8 mouse cellular contexts compared by ENCODE assay signal in the genomic region with DNA sequence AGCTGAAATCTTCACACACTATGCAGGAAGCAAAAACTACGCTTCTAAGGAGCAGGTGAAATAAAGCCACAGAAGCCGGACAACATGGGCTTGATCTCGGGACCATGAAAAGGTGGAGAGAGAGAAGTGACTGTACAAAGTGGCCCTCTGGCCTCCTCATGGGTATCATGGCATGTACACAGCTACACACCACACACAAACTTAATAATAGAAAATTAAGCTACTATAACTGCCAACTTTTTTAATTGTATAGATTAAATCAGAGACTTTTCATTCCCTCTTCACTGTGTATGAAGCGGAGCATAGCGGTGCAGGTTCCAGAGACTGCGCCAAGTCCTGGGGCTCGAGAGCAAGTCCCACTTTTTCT. TPM values are rescaled to one million over a fixed set of nuclear protein-coding genes. Genes with fewer than 3 reads are reported as not detected.
DNase-seq lines count a peak whose midpoint lies in the region.

No protein-coding gene starts in this region.

- DNase-seq in CD8-positive naive resting alpha-beta T cell, adult 2 months (ENCODE audit: low read depth in 2 of 2, low spot score in 2 of 2), result peak; percentile 36 to 41
- peak; percentile 44 for DNase-seq in cerebellum, adult 9-10 months
- DNase-seq in heart, adult 11 months, result peak; percentile 97
- DNase-seq in kidney, adult 11 months, result peak; percentile 37
- peak; percentile 16 to 26 for DNase-seq in layer of hippocampus, postnatal 10 days (ENCODE audit: low spot score in 2 of 2)
- DNase-seq in naive thymus-derived CD4-positive, alpha-beta T cell, adult 2 months (ENCODE audit: low read depth), result peak; percentile 5
- DNase-seq in spleen, postnatal 14 days (ENCODE audit: low spot score in 2 of 2), result peak; percentile 39 to 56
- peak; percentile 39 for DNase-seq in urinary bladder, postnatal 10 days (ENCODE audit: low spot score)

RNA-seq across cellular contexts. Expression of gene Sfi1, which starts 13.6 kb away (rescaled TPM):
- total RNA-seq in layer of hippocampus, postnatal 10 days (2021), result 10 to 100 TPM; 50.6 to 81.4 TPM

RNA-seq across cellular contexts. Expression of gene Eif4enif1, which starts 22.5 kb away (rescaled TPM):
- 10 to 100 TPM; 64.2 to 66.4 TPM for total RNA-seq in layer of hippocampus, postnatal 10 days (2021)

Comparison
In these comparisons a context has a peak if more than half of its experiments do, and no peak if none do; other contexts are left out.
1. Peak in every context shown above with its lines: DNase-seq.
2. DNase-seq: peak in every context shown above with its lines; median percentile 97 in heart, adult 11 months; 48 in spleen, postnatal 14 days; 44 in cerebellum, adult 9-10 months; 39 in urinary bladder, postnatal 10 days; 38 in CD8-positive naive resting alpha-beta T cell, adult 2 months; 37 in kidney, adult 11 months; 21 in layer of hippocampus, postnatal 10 days; 5 in naive thymus-derived CD4-positive, alpha-beta T cell, adult 2 months.